Mouse (Mus musculus) retina, postnatal 1 day (tissue): Measurements from ENCODE around the gene Prr3.
"Not testable (repeated sequence)": the region's sequence is repeated elsewhere in the genome, so short reads cannot be mapped to it uniquely, and the experiment has no call there.

Experiments
- DNase-seq: peaks from one replicate; pipeline ENCODE4 v3.0.0-alpha.2; 2012

The Prr3 gene

DNA sequence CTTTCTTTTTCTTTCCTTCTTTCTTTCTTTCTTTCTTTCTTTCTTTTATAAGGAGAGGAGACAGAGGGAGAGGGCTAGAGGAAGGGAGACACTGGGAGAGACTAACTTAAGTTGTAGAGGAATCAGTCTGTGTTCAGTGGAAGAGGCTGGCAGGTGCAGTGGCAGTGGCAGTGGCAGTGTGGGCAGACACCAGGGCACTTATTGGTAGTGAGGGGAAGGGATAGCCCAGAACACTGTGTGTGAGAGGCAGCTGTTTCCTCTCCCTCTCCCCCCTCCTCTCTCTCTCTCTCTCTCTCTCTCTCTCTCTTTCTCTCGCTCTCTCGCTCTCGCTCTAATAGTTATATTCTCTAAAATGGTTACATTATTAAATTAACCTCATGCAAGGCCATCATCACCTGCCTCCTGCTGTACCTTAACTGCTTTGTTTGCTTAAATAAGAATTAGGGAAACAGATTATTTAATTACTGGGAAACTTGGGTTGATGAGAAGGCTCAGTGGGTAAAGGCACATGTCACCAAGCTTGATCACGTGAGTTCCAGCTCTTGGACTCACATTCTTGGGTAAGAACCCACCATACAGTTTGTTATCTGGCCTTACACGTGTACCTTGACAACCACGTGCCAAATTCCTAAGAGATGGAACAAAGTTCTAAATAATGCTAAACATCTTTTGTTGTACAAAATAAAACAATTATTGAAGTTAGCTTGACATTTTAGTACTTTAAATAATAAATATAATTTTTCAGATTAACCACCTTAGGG, 18.7 kb upstream of the Prr3 start:
- DNase-seq: no peak

DNA sequence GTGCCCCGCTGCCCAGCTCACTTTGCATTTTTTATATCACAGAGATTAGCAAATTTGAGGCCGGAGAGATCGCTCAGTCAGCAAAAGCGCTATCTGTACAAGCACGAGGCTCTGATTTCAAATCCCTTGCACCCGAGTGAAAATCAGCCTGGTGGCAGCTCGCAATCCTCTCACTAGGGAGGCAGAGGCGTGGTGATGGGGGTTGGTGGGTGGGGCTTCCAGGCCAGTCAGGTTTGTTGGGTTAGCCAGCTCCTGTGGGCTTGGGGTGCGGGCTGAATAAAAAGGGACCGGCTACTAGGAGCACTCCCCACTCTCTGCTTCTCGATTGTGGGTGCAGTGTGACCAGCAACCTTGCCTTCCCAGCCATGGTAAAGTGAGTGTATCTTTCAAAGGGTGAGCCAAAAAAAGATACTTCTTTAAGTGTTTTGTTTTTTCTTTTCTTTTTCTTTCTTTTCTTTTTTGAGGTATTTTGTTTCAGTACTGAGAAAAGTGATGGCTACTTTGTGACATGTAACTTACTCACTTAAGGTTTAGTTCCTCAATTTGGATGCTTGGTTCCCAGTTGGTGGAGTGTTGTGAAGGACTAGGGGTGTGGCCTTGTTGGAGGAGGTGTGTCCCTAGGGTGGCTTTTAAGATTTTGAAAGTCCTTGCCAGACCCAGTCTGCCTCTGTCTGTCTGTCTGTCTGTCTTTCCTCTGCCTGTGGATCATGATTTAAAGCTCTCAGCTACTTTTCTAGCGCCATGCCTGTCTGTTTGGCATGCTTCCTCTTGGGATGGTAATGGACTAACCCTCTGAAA, 17.9 kb upstream of the Prr3 start:
- DNase-seq: no peak

DNA sequence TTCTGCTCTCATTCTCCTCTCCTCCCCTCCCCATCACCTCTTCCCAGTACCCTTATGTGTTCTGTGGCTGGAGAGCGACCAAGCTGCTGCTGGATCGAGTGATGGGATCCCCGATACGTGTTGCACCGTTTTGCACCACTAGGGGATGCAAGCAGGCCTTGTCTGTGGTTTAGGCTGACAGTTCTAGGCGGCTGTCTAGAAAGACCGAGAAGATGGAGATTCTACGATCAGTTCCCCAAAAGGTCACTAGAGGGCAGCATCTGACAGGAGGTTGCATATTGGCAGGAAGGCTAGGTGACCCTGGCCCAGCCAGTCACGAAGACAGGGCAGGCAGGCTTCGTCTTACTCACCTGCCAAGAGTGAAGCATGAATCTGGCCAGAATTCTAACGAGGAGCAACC, 16.9 kb upstream of the Prr3 start:
- peak; percentile 96 for DNase-seq

DNA sequence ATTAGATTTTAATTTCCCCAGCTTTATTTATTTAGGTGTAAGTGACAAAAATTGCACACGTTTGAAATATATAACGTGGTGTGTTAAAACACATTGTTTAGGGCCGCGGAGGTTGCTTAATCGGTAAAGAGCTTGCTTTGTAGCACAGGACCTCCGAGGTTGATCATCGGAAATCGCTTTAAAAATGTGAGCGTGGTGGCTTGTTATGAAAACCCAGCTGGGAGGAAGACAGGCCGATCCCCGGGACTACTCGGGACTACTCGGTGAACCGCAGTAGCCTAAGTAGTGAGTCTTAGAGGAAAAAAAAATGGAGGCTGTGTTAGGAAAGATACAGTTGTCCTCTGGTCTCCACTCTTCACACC, 14.8 kb upstream of the Prr3 start:
- DNase-seq: peak; percentile 23

DNA sequence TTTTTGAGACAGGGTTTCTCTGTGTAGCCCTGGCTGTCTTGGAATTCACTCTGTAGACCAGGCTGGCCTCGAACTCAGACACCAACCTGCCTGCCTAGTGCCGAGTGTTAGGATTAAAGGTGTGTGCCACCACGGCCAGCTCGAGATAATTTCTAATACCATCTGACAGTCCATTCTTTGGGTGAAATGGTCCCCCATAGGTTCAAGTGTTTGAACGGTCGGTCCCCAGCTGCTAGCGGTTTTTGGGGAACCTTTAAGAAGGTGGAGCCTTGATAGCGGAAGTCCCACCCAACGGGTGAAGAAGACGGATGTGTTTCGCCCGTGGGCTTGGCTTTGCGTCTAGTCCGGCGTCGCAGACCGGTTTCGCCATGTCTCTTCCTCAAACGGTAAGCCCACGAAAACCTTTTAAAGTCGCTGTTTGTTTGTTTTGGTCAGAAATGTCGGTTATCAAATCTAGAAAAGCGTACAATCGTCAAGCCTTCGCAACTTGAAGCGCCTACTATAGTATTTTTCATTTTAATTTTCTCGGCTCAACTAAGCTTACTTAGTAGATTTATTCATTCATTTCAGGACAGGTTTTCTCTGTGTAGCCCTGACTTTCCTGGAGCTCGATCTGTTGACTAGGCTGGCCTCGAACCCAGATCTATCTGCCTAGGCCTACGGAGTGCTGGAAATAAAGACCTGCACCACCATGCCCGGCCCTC, 14.3 kb upstream of the Prr3 start:
- DNase-seq: peak; percentile 90

DNA sequence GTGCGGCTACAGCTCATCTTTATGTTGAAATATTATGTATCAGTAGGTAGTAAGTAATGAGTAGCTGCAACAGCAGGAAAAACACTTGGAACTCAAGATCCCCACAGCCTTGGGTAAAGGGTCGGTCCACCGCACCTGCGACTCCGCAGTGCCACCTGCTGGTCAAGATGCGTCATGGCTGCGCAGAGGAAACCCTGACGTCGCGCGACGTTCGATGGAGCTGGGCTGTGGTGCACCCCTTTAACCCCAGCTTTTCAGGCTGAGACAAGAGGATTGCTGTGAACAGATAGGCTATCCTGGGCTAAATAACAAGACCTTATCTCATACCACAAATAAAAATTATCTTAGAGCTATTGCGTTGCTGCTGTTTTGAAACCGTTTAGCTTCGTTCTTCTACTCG, 13.6 kb upstream of the Prr3 start:
- DNase-seq: peak; percentile 87

GRCm38 (mm10) chr17:35991781-35992180, 11.7 kb upstream of the Prr3 start:
- DNase-seq: peak; percentile 10

DNA sequence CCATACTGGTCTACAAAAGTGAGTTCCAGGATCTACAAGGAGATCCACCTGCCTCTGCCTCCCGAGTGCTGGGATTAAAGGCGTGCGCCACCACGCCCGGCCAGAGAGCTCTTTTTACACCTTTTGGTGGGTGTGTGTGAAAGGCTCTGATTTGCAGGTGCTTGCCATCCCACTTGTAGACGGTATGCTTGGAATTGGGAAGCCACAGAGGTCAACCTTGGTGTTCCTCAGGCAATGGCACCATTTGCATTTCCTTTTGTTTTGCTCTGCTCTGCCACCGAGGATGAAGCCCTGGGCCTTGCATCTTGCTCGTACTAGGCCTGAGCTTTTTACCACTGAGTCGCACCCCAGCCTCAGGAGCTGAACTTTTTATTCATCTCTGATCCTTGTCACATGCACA, 1.7 kb upstream of the Prr3 start:
- DNase-seq: no peak

DNA sequence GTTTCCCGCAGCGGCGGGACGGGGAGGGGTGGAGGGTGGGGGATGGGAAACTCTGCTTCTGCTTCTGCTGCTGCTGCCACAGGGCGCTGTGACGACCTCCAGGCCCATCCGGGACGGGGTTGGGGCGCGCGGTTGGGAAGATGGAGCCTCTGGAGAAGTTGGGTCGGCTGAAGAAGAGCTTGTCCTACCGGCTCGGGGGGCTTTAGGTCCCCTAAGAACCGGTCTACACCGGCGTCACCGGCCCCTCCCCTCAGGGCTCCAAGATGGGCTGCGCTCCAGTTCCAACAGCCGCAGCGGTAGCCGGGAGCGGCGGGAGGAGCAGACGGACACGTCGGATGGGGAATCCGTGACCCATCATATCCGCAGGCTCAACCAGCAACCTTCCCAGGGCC, 323 bp upstream of the Prr3 start:
- DNase-seq: no peak

DNA sequence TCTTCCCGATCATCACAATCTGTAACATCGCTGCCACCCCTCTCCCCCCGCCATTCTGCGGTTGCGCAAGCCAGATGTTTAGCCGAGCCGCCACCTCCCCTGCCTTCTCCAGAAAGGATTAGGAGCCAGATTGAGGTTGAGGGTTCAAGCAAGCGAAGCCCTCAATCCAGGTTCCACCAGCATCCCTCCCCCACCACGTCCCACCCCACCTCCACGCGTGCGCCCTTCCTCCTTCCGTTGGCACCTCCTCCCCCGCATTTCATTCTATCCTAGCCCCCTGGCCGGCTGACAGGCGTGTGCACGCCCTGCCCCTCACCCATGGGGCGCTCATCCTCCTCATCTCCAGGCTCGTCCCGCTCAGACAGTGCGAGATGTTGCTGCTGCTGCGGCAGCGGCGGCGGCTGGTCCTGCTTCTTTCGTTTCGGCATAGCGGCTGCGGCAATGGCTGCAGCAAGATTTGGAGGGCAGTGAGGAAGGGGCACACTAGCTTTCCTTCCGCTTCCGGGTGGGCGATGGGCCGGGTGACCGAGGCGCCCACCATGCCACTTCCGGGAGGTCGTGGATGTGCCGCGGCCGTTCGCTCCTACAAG, 1.1 kb downstream of the Prr3 start:
- peak; percentile 95 for DNase-seq

DNA sequence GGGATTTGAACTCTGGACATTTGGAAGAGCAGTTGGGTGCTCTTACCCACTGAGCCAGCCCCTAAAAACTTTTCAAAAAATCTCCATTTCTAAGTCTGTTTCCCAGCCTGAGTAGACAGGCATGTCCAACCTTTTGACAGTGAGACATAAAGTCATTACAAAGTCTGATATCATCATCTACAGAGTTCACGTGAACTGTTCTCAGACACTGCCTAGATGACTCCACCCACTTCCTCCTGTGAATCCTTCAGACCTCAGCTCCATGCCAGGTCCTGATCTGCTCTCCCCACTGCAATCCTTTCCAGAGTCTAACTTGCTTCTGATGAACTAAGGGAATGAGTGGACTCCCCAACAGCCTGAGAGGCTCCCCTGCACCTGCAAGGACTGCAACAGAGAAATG, 7.9 kb downstream of the Prr3 start:
- DNase-seq: no peak

- DNase-seq: peak; percentile 97
Measured at GRCm38 (mm10) chr17:35969418-35970389, 10.3 kb downstream of the Prr3 start, which contains the start of gene Abcf1. Gene Abcf1 (minus strand): TSS chr17:35969761.

GRCm38 (mm10) chr17:35967621-35968020, 12.4 kb downstream of the Prr3 start:
- no peak for DNase-seq

- DNase-seq: no peak
Measured at GRCm38 (mm10) chr17:35963279-35963678, 16.8 kb downstream of the Prr3 start.

- DNase-seq: no peak
Measured at GRCm38 (mm10) chr17:35958533-35959223, 21.4 kb downstream of the Prr3 start.

DNA sequence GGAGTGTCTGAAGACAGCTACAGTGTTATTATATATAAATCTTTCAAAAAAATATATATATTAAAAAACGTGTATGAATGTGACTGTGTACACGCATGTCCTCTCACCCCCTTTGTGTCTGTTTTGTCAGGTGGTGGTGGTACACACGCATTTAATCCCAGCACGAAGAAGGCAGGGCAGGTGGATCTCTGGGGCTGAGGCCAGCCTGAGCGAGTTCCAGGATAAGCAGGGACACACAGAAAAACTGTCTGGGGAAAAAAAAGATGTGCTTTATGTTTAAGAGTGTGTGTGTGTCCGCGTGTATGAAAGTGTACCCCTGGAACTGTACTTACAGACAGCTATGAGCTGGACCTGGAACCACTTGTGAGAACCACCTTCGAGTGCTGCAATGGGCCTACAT, 25.4 kb downstream of the Prr3 start:
- DNase-seq: no peak

- not testable (repeated sequence) for DNase-seq
Measured at GRCm38 (mm10) chr17:35952559-35952958, 27.5 kb downstream of the Prr3 start.

- peak; percentile 46 for DNase-seq
Measured at GRCm38 (mm10) chr17:35950946-35951345, 29.1 kb downstream of the Prr3 start.

GRCm38 (mm10) chr17:35939941-35940340, 40.1 kb downstream of the Prr3 start:
- DNase-seq: no peak

DNA sequence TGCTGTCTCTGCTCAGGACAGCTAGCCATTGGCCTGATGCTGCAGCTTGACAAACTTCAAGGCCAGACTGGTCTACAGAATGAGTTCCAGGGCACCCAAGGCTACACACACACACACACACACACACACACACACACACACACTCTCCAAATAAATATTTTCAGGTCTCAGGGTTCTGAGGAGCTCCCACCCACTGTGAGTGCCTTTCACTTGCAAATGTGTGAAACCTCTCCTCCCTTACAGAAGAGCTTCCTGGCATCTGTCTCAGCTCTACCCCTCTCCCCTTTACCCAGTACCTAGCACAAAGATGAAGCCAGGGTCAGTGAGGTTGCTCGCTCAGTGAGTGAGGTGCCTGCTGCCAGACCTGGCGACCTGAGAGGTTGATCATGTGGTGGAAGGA, 40.9 kb downstream of the Prr3 start:
- no peak for DNase-seq

- peak; percentile 76 for DNase-seq
Measured at GRCm38 (mm10) chr17:35937700-35938348, 42.2 kb downstream of the Prr3 start.
